Mouse (Mus musculus): Measurements from ENCODE around the gene Nynrin. TPM values are rescaled to one million over a fixed set of nuclear protein-coding genes. Genes with fewer than 3 reads are reported as not detected.
A peak's percentile ranks its signal among the peaks of the same experiment; 100 is the strongest.

Gene Nynrin
- polyA plus RNA-seq, 1 experiment from 2014 or later: 4.2 TPM

DNA sequence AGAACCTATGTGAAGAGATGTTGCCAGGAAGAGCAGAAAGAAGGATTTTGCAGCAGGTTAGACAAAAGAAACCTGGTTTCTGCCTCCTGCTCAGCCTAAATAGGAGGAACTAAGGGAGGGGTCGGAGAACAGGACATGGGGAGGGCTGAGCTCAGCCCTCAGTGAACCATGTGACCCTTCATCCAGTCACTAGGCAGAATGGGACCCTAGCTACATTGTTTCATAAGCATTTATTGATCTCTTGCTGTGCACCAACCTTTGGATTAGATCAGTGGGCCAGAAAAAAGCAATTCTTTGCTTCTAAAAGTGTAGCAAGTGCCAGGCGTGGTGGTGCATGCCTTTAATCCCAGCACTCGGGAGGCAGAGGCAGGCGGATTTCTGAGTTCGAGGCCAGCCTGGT lies 15.5 kb upstream of the Nynrin start:
- H3K9me3 ChIP-seq (ENCODE audit: low read length): no peaks in the 10 kb centered on the region
- no peaks in the 10 kb centered on the region for H3K4me1 ChIP-seq (ENCODE audit: insufficient read depth, low read depth, low read length)
- H3K27me3 ChIP-seq (replicated peaks; ENCODE audit: insufficient read depth, low read length): no peaks in the 10 kb centered on the region
- ATAC-seq: no peak
- no peak for TF ChIP-seq EP300 (IDR thresholded peaks at IDR 0.05)
- TF ChIP-seq CTCF (IDR thresholded peaks at IDR 0.05): no peak
- H3K4me2 ChIP-seq (replicated peaks; ENCODE audit: low read depth, low read length): no peak overlapping the region
- H3K9ac ChIP-seq (replicated peaks; ENCODE audit: low read depth): no peak overlapping the region
- 83% methylated on average over 4 of the region's 5 CpGs for WGBS
- no peak overlapping the region for H3K4me3 ChIP-seq (ENCODE audit: low read depth, low read length)
- H3K36me3 ChIP-seq (ENCODE audit: insufficient read depth, low read length): no peaks in the 10 kb centered on the region
- no peak overlapping the region for H3K27ac ChIP-seq (ENCODE audit: low read length)
- DNase-seq (ENCODE audit: low spot score): no peak

DNA sequence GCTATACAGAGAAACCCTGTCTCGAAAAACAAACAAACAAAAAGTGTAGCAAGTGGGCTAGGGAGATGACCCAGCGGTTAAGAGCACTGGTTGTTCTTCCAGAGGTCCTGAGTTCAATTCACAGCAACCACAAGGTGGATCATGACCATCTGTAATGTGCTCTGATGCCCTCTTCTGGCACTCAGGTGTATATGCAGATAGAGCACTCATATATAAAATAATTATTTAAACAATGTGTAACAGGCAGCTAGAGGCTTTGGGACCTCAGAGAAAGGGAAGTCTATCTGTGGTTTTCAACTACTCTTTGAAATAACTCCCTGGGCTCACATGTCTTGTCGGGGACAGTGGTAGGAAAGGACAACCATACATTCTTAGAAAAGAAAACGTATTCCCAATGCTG lies 15.1 kb upstream of the Nynrin start:
- DNase-seq (ENCODE audit: low spot score) (no peak), ATAC-seq (no peak)
- Histone ChIP-seq H3K9ac (replicated peaks; ENCODE audit: low read depth) (no peak overlapping the region), H3K27me3 (replicated peaks; ENCODE audit: insufficient read depth, low read length) (no peaks in the 10 kb centered on the region), H3K4me2 (replicated peaks; ENCODE audit: low read depth, low read length) (no peak overlapping the region), H3K9me3 (ENCODE audit: low read length) (no peaks in the 10 kb centered on the region), H3K36me3 (ENCODE audit: insufficient read depth, low read length) (no peaks in the 10 kb centered on the region), H3K4me3 (ENCODE audit: low read depth, low read length) (no peak overlapping the region), H3K4me1 (ENCODE audit: insufficient read depth, low read depth, low read length) (no peaks in the 10 kb centered on the region), H3K27ac (ENCODE audit: low read length) (no peak overlapping the region)
- TF ChIP-seq CTCF (IDR thresholded peaks at IDR 0.05) (peak; percentile 53), EP300 (IDR thresholded peaks at IDR 0.05) (no peak)
- WGBS: 78% methylated on average over 4 of the region's 4 CpGs

DNA sequence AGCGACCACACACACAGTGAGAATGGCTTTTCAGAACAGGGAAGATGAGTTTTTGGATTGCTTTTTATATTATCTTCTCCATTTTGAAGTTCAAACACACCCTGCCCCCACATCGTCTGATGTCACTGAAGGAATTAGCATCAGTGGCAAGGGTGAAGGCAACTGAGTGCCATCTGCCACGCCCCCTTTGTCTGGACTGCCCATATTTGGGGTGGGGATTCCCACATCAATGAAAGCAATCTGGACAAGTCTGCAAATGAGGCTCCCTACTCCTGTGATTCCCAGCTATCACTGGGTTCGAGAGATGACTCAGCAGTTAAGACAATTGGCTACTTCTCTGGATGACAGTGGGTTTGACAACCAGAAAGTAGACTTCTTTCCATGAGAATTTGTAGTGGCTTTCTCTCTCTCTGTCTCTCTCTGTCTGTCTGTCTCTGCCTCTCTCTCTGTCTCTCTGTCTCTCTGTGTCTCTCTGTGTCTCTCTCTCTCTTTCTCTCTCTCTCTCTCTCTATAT lies 12.9 kb upstream of the Nynrin start:
- TF ChIP-seq EP300 (IDR thresholded peaks at IDR 0.05): no peak
- no peak for TF ChIP-seq CTCF (IDR thresholded peaks at IDR 0.05)
- no peaks in the 10 kb centered on the region for H3K36me3 ChIP-seq (ENCODE audit: insufficient read depth, low read length)
- H3K9ac ChIP-seq (replicated peaks; ENCODE audit: low read depth): no peak overlapping the region
- H3K4me1 ChIP-seq (ENCODE audit: insufficient read depth, low read depth, low read length): no peaks in the 10 kb centered on the region
- no peak overlapping the region for H3K4me2 ChIP-seq (replicated peaks; ENCODE audit: low read depth, low read length)
- DNase-seq (ENCODE audit: low spot score): no peak
- ATAC-seq: no peak
- H3K27me3 ChIP-seq (replicated peaks; ENCODE audit: insufficient read depth, low read length): no peaks in the 10 kb centered on the region
- no peaks in the 10 kb centered on the region for H3K9me3 ChIP-seq (ENCODE audit: low read length)
- H3K27ac ChIP-seq (ENCODE audit: low read length): no peak overlapping the region
- H3K4me3 ChIP-seq (ENCODE audit: low read depth, low read length): no peak overlapping the region
- 59% methylated on average over 4 of the region's 4 CpGs for WGBS

DNA sequence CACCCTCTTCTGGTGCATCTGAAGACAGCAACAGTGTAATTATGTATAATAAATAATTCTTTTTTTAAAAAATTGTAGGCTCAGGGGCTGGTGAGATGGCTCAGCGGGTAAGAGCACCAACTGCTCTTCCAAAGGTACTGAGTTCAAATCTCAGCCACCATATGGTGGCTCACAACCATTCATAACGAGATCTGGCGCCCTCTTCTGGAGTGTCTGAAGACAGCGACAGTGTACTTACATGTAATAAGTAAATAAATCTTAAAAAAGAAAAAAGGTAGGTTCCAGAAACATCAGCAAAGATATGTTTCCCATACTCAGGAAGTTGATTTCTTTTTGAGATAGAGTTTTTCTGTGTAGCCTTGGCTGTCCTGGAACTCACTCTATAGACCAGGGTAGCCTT lies 11.0 kb upstream of the Nynrin start:
- peak; percentile 53 for TF ChIP-seq CTCF (IDR thresholded peaks at IDR 0.05)
- no peak for TF ChIP-seq EP300 (IDR thresholded peaks at IDR 0.05)
- no peaks in the 10 kb centered on the region for H3K27me3 ChIP-seq (replicated peaks; ENCODE audit: insufficient read depth, low read length)

DNA sequence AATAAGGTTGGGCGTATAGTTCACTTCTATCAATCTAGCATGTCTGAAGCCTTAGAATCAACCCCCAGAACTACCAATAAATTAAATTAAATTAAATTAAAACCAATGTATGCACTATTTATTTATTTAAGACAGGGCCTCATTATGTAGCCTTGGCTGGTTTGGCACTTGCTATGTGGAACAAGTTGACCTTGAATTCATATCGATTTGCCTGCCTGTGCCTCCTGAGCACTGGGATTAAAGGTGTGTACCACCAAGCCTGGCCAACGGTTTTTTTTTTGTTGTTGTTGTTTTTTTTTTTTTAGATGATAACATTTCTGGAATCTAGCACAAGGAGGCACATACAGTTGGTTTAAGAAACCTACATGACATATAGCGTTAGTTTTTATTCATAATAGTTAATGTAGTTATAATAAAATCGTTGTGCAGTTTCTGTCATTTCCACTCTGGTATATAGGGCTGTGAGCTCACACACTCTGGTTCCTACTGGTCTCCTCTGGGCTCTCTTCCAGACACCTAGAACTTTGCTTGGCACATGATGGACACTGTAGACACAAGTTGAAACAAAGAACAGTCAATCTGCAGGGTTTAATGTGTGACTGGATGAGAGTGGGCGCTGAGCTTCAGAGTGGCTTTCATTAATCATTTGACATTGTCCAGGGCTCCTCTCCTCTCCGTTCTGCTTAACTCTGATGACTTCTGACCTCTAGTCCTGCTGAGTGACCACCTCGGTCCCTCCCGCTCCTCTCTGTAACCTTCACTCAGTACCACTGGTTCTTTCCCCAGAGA lies 8.1 kb upstream of the Nynrin start:
- ATAC-seq (no peak), DNase-seq (ENCODE audit: low spot score) (no peak)
- Histone ChIP-seq H3K4me1 (ENCODE audit: insufficient read depth, low read depth, low read length) (no peaks in the 10 kb centered on the region), H3K27ac (ENCODE audit: low read length) (no peak overlapping the region), H3K4me2 (replicated peaks; ENCODE audit: low read depth, low read length) (no peak overlapping the region), H3K27me3 (replicated peaks; ENCODE audit: insufficient read depth, low read length) (no peaks in the 10 kb centered on the region), H3K36me3 (ENCODE audit: insufficient read depth, low read length) (no peaks in the 10 kb centered on the region), H3K4me3 (ENCODE audit: low read depth, low read length) (no peak overlapping the region), H3K9me3 (ENCODE audit: low read length) (no peaks in the 10 kb centered on the region), H3K9ac (replicated peaks; ENCODE audit: low read depth) (no peak overlapping the region)
- TF ChIP-seq EP300 (IDR thresholded peaks at IDR 0.05): no peak
- 66% methylated on average over 9 of the region's 9 CpGs for WGBS

More for the DNA sequence above, 11.0 kb upstream of the Nynrin start:
- Histone ChIP-seq H3K9ac (replicated peaks; ENCODE audit: low read depth) (no peak overlapping the region), H3K9me3 (ENCODE audit: low read length) (no peaks in the 10 kb centered on the region), H3K4me2 (replicated peaks; ENCODE audit: low read depth, low read length) (no peak overlapping the region), H3K4me1 (ENCODE audit: insufficient read depth, low read depth, low read length) (no peaks in the 10 kb centered on the region), H3K4me3 (ENCODE audit: low read depth, low read length) (no peak overlapping the region), H3K27ac (ENCODE audit: low read length) (no peak overlapping the region), H3K36me3 (ENCODE audit: insufficient read depth, low read length) (no peaks in the 10 kb centered on the region)
- no peak for DNase-seq (ENCODE audit: low spot score)
- no peak for ATAC-seq
- 82% methylated on average over 4 of the region's 4 CpGs for WGBS

DNA sequence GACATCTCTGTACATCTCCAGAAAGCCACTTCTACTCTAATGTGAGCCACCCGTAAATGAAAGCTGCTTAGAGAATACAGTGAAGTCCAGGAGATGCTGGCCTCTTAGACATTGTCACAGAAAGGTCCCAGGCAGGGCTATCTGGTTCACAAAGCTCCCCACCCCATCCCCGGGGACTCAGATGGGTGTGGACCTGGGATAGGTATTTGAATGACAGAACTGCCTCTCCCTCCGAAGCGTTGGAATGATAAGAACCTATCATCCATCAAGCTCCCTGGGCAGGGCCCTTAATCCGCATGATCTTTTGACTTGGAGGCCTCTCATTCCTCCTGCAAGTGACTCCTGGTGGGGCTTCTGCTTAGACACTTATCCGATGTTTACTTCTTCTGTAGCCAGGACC lies 2.9 kb upstream of the Nynrin start:
- 49% methylated on average over 6 of the region's 6 CpGs for WGBS
- no peaks in the 10 kb centered on the region for H3K36me3 ChIP-seq (ENCODE audit: insufficient read depth, low read length)
- ATAC-seq: no peak
- no peak overlapping the region for H3K27ac ChIP-seq (ENCODE audit: low read length)
- H3K27me3 ChIP-seq (replicated peaks; ENCODE audit: insufficient read depth, low read length): no peaks in the 10 kb centered on the region
- H3K9me3 ChIP-seq (ENCODE audit: low read length): no peaks in the 10 kb centered on the region
- H3K4me2 ChIP-seq (replicated peaks; ENCODE audit: low read depth, low read length): no peak overlapping the region
- DNase-seq (ENCODE audit: low spot score): no peak
- H3K4me3 ChIP-seq (ENCODE audit: low read depth, low read length): no peak overlapping the region
- peaks cover 12% of the 10 kb centered on the region; the same call in 1 of the 2 replicates for H3K4me1 ChIP-seq (ENCODE audit: insufficient read depth, low read depth, low read length)
- no peak overlapping the region for H3K9ac ChIP-seq (replicated peaks; ENCODE audit: low read depth)
- TF ChIP-seq EP300 (IDR thresholded peaks at IDR 0.05): no peak
- no peak for TF ChIP-seq CTCF (IDR thresholded peaks at IDR 0.05)

All from lung, postnatal 0 days (tissue).